Mouse (Mus musculus): ENCODE measurements around the gene Stxbp2.

Gene Stxbp2

GRCm38 (mm10) chr8:3631478-3631875 is 722 bp downstream of the Stxbp2 start:
- peak; percentile 41 for DNase-seq (ENCODE audit: low read depth)

- DNase-seq (ENCODE audit: low read depth), result peak; percentile 57
Observed at GRCm38 (mm10) chr8:3645804-3646203, 15.0 kb downstream of the Stxbp2 start.

GRCm38 (mm10) chr8:3646824-3647531 is 16.2 kb downstream of the Stxbp2 start:
- DNase-seq (ENCODE audit: low read depth), result no peak

- DNase-seq (ENCODE audit: low read depth), result no peak
Observed at GRCm38 (mm10) chr8:3647561-3647960, 16.8 kb downstream of the Stxbp2 start.

- no peak for DNase-seq (ENCODE audit: low read depth)
Observed at GRCm38 (mm10) chr8:3648268-3648667, 17.5 kb downstream of the Stxbp2 start.

- DNase-seq (ENCODE audit: low read depth), result no peak
Observed at GRCm38 (mm10) chr8:3648990-3649389, 18.2 kb downstream of the Stxbp2 start.

GRCm38 (mm10) chr8:3652845-3653244 is 22.1 kb downstream of the Stxbp2 start:
- no peak for DNase-seq (ENCODE audit: low read depth)

GRCm38 (mm10) chr8:3654726-3655508 is 24.2 kb downstream of the Stxbp2 start:
- DNase-seq (ENCODE audit: low read depth), result no peak

- no peak for DNase-seq (ENCODE audit: low read depth)
Observed at GRCm38 (mm10) chr8:3655526-3655925, 24.8 kb downstream of the Stxbp2 start, which contains the start of gene Retn. Gene Retn, plus strand, starts transcription at chr8:3655770.

- no peak for DNase-seq (ENCODE audit: low read depth)
Observed at GRCm38 (mm10) chr8:3656725-3657381, 26.1 kb downstream of the Stxbp2 start.

GRCm38 (mm10) chr8:3660889-3661288 is 30.1 kb downstream of the Stxbp2 start:
- no peak for DNase-seq (ENCODE audit: low read depth)

GRCm38 (mm10) chr8:3664405-3664804 is 33.6 kb downstream of the Stxbp2 start:
- DNase-seq (ENCODE audit: low read depth), result no peak

- DNase-seq (ENCODE audit: low read depth), result no peak
Observed at GRCm38 (mm10) chr8:3665507-3665906, 34.8 kb downstream of the Stxbp2 start, which contains the start of gene Mcemp1. Gene Mcemp1, plus strand, starts transcription at chr8:3665754.

GRCm38 (mm10) chr8:3670388-3670787 is 39.6 kb downstream of the Stxbp2 start:
- DNase-seq (ENCODE audit: low read depth), result peak; percentile 35

GRCm38 (mm10) chr8:3671980-3672491 is 41.3 kb downstream of the Stxbp2 start, which contains the start of gene Fcor:
Gene Fcor, minus strand, starts transcription at chr8:3672362.
- DNase-seq (ENCODE audit: low read depth), result peak; percentile 92

GRCm38 (mm10) chr8:3674671-3675070 is 43.9 kb downstream of the Stxbp2 start:
- DNase-seq (ENCODE audit: low read depth), result no peak

- DNase-seq (ENCODE audit: low read depth), result peak; percentile 97
Observed at GRCm38 (mm10) chr8:3676131-3676992, 45.6 kb downstream of the Stxbp2 start, which contains the start of gene Trappc5. Gene Trappc5, plus strand, starts transcription at chr8:3676299.

- no peak for DNase-seq (ENCODE audit: low read depth)
Observed at GRCm38 (mm10) chr8:3676993-3677579, 46.3 kb downstream of the Stxbp2 start.

GRCm38 (mm10) chr8:3678831-3679230 is 48.1 kb downstream of the Stxbp2 start:
- no peak for DNase-seq (ENCODE audit: low read depth)

GRCm38 (mm10) chr8:3679236-3679635 is 48.5 kb downstream of the Stxbp2 start:
- no peak for DNase-seq (ENCODE audit: low read depth)

- DNase-seq (ENCODE audit: low read depth), result no peak
Observed at GRCm38 (mm10) chr8:3679656-3680055, 48.9 kb downstream of the Stxbp2 start.
